Mouse (Mus musculus): ENCODE results near the gene Aldh9a1. TPM values are rescaled to one million over a fixed set of nuclear protein-coding genes. Genes with fewer than 3 reads are reported as not detected.

Gene Aldh9a1
- polyA plus RNA-seq, 2 experiments from 2014 or later, result 44.8 to 45.7 TPM

- ATAC-seq, result no peak
Observed at GRCm38 (mm10) chr1:167385211-167385610, 35.4 kb downstream of the Aldh9a1 start.

- no peak for ATAC-seq
Observed at GRCm38 (mm10) chr1:167385636-167386035, 35.8 kb downstream of the Aldh9a1 start.

DNA sequence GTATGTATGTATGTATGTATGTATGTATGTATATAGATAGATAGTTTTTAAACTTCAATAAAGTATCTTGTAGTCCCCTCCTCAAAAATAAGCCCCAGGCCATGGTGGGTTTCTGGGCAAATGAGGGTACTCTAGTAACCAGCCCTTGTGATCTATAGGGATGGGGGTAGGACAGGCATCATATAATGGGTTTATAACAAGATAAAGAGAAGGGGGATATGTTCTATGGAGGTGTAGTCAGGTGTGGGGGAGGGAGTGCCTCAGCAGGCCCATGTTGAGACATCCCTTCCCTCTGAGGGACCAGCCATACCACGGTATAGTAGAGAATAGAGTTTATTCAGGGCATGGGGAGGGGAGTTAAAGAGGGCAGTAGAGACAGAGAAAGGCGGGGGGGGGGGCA is 36.7 kb downstream of the Aldh9a1 start:
- no peak for ATAC-seq

GRCm38 (mm10) chr1:167387310-167387709 is 37.5 kb downstream of the Aldh9a1 start:
- no peak for ATAC-seq

DNA sequence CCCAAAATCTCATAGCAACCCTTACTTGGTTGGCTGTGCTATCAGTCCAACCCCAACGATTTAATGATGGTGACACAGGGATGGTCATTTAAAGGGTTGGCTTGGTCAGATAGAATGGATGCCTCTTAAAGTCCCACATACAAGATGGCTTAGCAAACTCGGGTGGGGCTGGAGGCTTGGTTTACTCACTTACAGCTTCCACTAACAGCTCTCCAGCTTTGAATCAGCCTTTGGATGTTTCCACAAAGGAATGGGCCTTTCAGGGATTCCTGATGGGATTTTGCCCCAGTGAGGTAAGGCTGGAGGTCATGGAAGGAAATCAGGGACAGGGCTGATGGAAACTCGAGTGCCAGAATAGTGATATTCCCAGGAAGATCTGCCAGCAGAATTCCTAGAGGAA is 38.0 kb downstream of the Aldh9a1 start:
- ATAC-seq, result no peak

GRCm38 (mm10) chr1:167388571-167388970 is 38.8 kb downstream of the Aldh9a1 start:
- no peak for ATAC-seq

- ATAC-seq, result no peak
Observed at GRCm38 (mm10) chr1:167389584-167389983, 39.8 kb downstream of the Aldh9a1 start.

GRCm38 (mm10) chr1:167390381-167390780 is 40.6 kb downstream of the Aldh9a1 start:
- ATAC-seq, result no peak

GRCm38 (mm10) chr1:167391241-167391640 is 41.5 kb downstream of the Aldh9a1 start:
- no peak for ATAC-seq

GRCm38 (mm10) chr1:167392031-167392640 is 42.3 kb downstream of the Aldh9a1 start:
- no peak for ATAC-seq

- ATAC-seq, result no peak
Observed at GRCm38 (mm10) chr1:167392687-167393086, 42.9 kb downstream of the Aldh9a1 start.

- no peak for ATAC-seq
Observed at GRCm38 (mm10) chr1:167393281-167393680, 43.5 kb downstream of the Aldh9a1 start.

DNA sequence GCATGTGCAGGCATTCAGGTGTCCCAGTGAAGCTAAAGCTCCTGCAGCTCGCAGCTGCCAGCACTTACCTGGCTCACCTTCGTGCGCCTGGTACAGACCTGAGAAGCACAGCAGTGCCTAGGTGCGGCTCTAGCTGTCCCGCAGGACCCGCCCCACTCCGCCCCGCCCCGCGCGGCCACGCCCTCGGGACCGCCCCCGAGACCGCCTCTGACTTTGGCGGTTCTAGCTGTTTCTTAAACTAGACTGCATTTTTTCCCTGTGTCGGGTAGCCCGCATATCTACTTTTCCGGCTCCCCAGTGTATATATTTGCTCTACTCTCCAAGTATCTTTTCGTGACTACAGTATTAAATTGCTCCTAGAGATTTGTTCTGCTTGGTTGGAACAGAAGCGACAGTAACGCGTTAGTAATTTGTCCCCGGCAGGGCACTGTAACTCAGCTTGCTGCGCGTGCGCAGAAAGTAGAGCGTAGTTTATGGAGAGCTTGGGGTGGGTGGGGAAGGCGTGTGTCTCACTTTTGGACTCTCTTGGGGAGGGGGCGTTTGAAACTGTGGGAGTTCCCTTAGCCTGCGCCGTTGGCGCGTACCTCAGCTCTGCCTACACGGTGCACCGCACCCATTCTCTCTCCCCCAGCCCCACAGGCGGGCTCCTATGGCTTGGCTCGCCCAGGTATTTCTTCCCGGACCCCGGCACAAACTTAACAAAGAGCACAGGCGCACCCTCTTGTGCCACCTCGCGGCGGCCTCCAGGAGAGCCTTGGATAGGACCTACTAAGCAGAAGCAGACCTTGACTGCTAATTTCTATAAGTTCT is 44.1 kb downstream of the Aldh9a1 start, which contains the start of gene Mgst3:
Mgst3 (minus strand) TSS at position 159 of the 810 bp plus-strand sequence.
- ATAC-seq, result peak; percentile 86

- ATAC-seq, result no peak
Observed at GRCm38 (mm10) chr1:167405237-167405636, 55.4 kb downstream of the Aldh9a1 start.

DNA sequence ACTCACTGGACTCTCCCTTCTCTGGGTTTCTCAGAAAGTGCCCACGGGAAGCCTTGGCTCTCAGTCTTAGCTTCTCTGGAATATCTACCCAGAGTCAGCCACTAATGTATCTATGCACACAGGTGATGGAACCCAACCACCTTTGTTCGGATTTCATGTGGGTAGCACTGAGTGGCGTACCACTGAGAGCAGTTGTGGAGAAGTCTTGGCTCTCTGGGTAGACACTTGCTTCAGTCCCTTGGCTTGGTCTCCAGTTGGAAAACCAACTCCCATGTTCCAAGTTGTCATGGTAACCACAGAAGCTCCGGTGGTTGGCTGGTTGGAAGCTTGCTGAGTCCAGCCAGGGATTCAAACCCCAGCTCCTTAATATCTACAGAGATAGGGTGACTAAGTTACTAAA is 59.8 kb downstream of the Aldh9a1 start:
- no peak for ATAC-seq

GRCm38 (mm10) chr1:167411991-167412715 is 62.4 kb downstream of the Aldh9a1 start:
- no peak for ATAC-seq

DNA sequence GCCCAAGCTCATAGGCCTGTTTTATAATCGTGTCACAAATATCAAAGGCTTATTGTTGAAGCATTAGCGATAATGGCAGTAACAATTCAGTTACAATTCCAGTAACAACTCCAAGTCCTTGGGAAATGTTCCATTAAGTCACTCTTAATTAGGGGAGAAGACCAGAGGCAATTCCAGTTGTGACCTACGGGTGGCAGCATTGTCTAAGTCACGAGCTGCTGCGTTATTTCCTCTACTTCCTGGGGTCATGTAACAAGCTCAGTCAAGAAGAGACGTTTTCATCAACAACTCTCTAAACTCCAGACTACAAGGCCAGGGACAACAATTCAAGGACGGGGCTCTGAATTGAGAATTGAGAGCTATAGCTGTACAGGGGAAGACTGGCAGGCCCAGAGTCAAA is 65.1 kb downstream of the Aldh9a1 start:
- peak; percentile 49 for ATAC-seq

Other genes starting within 250 kb of the Aldh9a1 start
- gene Uck2, start 64.7 kb upstream of the Aldh9a1 start, polyA plus RNA-seq (2017; shearing (Covaris generic)), result 10 to 100 TPM; 18.6 to 31.8 TPM
- gene Tmco1, start 41.6 kb upstream of the Aldh9a1 start, polyA plus RNA-seq (2017; shearing (Covaris generic)), result 100 to 1,000 TPM in 1 of 2 experiments, 10 to 100 TPM in 1; 94.8 to 120 TPM
- 1 to 10 TPM; 1.5 to 2.6 TPM for gene Mgst3, start 43.9 kb downstream of the Aldh9a1 start, polyA plus RNA-seq (2017; shearing (Covaris generic))
- gene Lrrc52, start 116.8 kb downstream of the Aldh9a1 start, polyA plus RNA-seq (2017; shearing (Covaris generic)), result not detected
- gene Rxrg, start 248.4 kb downstream of the Aldh9a1 start, polyA plus RNA-seq (2017; shearing (Covaris generic)), result not detected